14 mouse cellular contexts compared by ENCODE assay signal in the genomic region with DNA sequence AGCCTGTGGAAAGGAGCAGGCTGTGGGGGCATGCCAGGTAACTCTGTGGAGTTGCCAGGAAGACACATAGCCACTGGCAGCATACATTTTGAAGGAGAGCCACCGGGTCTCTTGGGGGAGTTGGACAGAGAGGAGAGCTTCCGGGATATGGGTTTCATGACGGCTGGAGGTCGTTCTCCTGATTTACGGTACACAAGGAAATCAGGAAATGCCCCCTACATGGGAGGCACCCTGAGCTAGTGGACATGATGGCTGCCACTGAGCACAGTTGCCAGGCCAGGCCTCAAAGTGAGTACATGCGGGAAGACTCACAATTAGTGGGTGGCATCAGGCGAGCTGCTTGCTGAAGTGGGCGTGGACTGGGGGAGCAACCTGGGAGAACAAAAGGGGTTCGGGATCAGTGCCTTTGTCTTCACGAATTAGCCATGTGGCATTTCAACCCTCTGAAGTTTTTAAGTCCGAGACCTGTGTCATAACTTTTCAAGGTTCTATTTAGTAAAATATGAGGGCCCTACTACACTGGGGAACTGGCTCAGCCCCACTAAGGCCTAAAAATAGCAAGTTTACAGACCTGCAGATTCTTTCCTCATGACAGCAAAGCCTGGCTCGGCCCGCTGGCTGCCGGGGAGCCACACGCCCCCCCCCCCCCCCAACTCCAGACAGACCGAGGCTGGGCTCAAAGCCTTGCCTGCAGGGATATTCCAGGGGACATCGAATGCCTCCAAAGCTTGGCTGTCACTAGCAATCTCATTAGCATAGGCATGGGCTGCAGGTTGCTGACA. TPM values are rescaled to one million over a fixed set of nuclear protein-coding genes. Genes with fewer than 3 reads are reported as not detected.
DNase-seq lines count a peak whose midpoint lies in the region; ATAC-seq and TF ChIP-seq lines count a peak whose summit lies in the region.
"Had no signal": no experiment of that assay in that cellular context is flagged by ENCODE, and none has a peak within 500 bp of the region (broad histone marks: within the 10 kb centered on the region; RNA-seq: fewer than 3 reads in every experiment).

No protein-coding gene starts in this region.

- no peak overlapping the region for H3K9ac ChIP-seq in stomach, postnatal 0 days (ENCODE audit: low read length)
- H3K9ac ChIP-seq: forebrain, embryonic 13.5 days; liver, postnatal 0 days had no signal

- peak; percentile 42 for DNase-seq in lung, postnatal 10 days
- no peak for DNase-seq in lung, postnatal 14 days
- peak; percentile 74 for DNase-seq in gastrocnemius, postnatal 25 days
- DNase-seq in heart, postnatal 10 days = peak; percentile 77 to 79
- peak; percentile 46 for DNase-seq in stomach, postnatal 0 days (ENCODE audit: low spot score)
- no peak for DNase-seq in layer of hippocampus, adult 9-10 months (ENCODE audit: low spot score)
- no peak for DNase-seq in frontal cortex, adult 2 months (ENCODE audit: extremely low spot score in 1 of 2, low spot score in 1 of 2)
- DNase-seq: adrenal gland, postnatal 10 days; kidney, postnatal 36 days; liver, postnatal 0 days; thymus, postnatal 36 days had no signal

- H3K27ac ChIP-seq in stomach, postnatal 0 days (replicated peaks) = peak overlapping the region; percentile 87
- H3K27ac ChIP-seq: forebrain, embryonic 13.5 days; hindbrain, embryonic 10.5 days had no signal

- intact Hi-C loops in heart, postnatal 10 days (cut with DNase I) = no loop called here

- H3K4me3 ChIP-seq in stomach, postnatal 0 days (ENCODE audit: low read depth, low read length) = no peak overlapping the region
- H3K4me3 ChIP-seq: forebrain, embryonic 13.5 days had no signal

- no peak for TF ChIP-seq EP300 in stomach, postnatal 0 days (optimal IDR thresholded peaks at IDR 0.05)

- TF ChIP-seq CTCF in stomach, postnatal 0 days (IDR thresholded peaks at IDR 0.05; ENCODE audit: low read depth) = no peak

- no peaks in the 10 kb centered on the region for H3K9me3 ChIP-seq in stomach, postnatal 0 days (ENCODE audit: control insufficient read depth, low read length)
- H3K9me3 ChIP-seq: forebrain, embryonic 13.5 days; G1E; hindbrain, embryonic 10.5 days had no signal

- 36% methylated on average over 17 of the region's 17 CpGs for WGBS in stomach, postnatal 0 days

- H3K4me1 ChIP-seq in stomach, postnatal 0 days (replicated peaks; ENCODE audit: control insufficient read depth, insufficient read depth) = peaks cover 3% of the 10 kb centered on the region; the same call in 1 of the 2 replicates

- ATAC-seq in stomach, postnatal 0 days (ENCODE audit: low FRiP score, low TSS enrichment) = peak; percentile 32; the same call in 1 of the 2 replicates
- ATAC-seq: forebrain, embryonic 13.5 days had no signal

- no peaks in the 10 kb centered on the region for H3K36me3 ChIP-seq in stomach, postnatal 0 days (ENCODE audit: control insufficient read depth, insufficient read depth, low read length)
- H3K36me3 ChIP-seq: G1E; hindbrain, embryonic 10.5 days had no signal

- H3K4me2 ChIP-seq in stomach, postnatal 0 days (replicated peaks; ENCODE audit: low read depth) = no peak overlapping the region
- H3K4me2 ChIP-seq: forebrain, embryonic 13.5 days had no signal

- no peaks in the 10 kb centered on the region for H3K27me3 ChIP-seq in stomach, postnatal 0 days (ENCODE audit: control insufficient read depth, insufficient read depth, low read length)

RNA-seq across cellular contexts. Expression of a gene that starts 8.3 kb away (rescaled TPM):
- total RNA-seq in gastrocnemius, postnatal 25 days (2021) = 1 to 10 TPM; 6.0 to 6.2 TPM
- total RNA-seq in heart, postnatal 10 days (2021) = 10 to 100 TPM; 17.2 to 17.6 TPM
- 2.6 and 3.1 TPM in 2 replicates for polyA plus RNA-seq in stomach, postnatal 0 days (2015; fragmentation: Nextera tagmentation; extraction: Ambion mirVana)
- 24.7 and 25.7 TPM in 2 replicates for polyA plus RNA-seq in frontal cortex, adult 2 months (2012; rRNA removed)

RNA-seq across cellular contexts. Expression of a gene that starts 9.2 kb away (rescaled TPM):
- total RNA-seq in gastrocnemius, postnatal 25 days (2021) = 10 to 100 TPM; 37.8 to 39.2 TPM
- total RNA-seq in heart, postnatal 10 days (2021) = 10 to 100 TPM; 40.9 to 47.6 TPM
- polyA plus RNA-seq in stomach, postnatal 0 days (2015; fragmentation: Nextera tagmentation; extraction: Ambion mirVana) = 68.6 and 69.7 TPM in 2 replicates
- 54.1 and 64.6 TPM in 2 replicates for polyA plus RNA-seq in frontal cortex, adult 2 months (2012; rRNA removed)

Comparison
In these comparisons a context has a peak if more than half of its experiments do, and no peak if none do; other contexts are left out.
1. DNase-seq: peak in lung, postnatal 10 days (single experiment), gastrocnemius, postnatal 25 days (single experiment), heart, postnatal 10 days (2 of 2) and stomach, postnatal 0 days (single experiment); none in lung, postnatal 14 days (single experiment), layer of hippocampus, adult 9-10 months (single experiment) and frontal cortex, adult 2 months (0 of 2).